Mouse (Mus musculus): ENCODE results near the gene Troap.

DNA sequence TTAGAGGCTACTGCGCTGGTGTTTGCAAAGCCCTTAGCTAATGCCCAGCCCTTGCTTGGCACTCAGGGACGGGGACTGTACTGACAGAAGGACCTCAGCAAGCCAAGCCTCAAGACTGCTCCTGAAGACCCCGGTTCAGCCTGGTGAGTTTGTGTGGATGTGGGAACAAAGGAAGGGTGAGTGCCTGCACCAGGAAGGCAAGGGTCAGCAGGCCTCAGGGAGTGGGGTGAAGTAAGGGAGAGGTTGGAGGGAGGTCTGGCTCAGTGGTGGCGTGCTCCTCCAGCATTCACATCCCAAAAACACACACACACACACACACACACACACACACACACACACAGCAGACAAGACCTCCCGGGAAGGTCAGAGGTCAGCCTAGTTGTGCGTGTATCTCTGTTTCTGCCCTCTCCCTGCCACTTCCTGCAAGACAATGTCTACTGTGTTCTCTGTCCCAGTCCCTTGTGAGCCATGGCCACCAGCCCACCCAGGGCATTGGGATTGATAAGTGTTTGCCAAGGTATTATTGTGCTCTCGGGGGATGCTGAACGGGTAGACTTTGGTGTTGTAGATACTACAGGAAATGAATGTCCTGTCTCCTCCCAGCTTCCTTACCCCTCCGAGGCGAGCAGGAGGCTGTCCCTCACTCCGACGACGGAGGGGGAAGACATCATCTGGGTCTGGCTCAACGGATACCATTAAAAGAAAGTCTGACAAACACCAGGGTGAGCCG, 4.0 kb downstream of the Troap start:
- TF ChIP-seq CTCF (IDR thresholded peaks at IDR 0.05; ENCODE audit: extremely low read depth, insufficient read length, insufficient replicate concordance, low read depth, low read length) = no peak
- TF ChIP-seq POLR2A (IDR thresholded peaks at IDR 0.05; ENCODE audit: low read depth, low read length) = no peak
